Mouse (Mus musculus) lung, postnatal 36 days (tissue): Measurements from ENCODE around the gene Gm21992.

ENCODE experiments used
- DNase-seq: peaks from one replicate; pipeline ENCODE4 v3.0.0; 2022; ENCODE audit warnings: mixed read lengths

The Gm21992 gene

GRCm38 (mm10) chr19:4747631-4748312 lies 63.6 kb downstream of the Gm21992 start:
- DNase-seq: no peak

DNA sequence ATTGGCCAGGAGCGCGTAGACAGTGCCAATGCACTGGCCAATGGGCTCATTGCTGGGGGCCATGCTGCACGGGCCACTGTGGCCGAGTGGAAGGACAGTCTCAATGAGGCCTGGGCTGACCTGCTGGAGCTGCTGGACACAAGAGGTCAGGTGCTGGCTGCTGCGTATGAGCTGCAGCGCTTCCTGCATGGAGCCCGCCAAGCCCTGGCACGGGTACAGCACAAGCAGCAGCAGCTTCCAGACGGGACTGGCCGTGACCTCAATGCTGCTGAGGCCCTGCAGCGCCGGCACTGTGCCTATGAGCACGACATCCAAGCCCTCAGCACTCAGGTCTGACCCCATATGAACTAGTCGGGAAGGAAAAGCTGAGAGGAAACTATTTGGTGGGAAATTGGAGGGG lies 64.8 kb downstream of the Gm21992 start:
- no peak for DNase-seq

- no peak for DNase-seq
Measured at GRCm38 (mm10) chr19:4745681-4746080, 65.7 kb downstream of the Gm21992 start.

GRCm38 (mm10) chr19:4745057-4745456 lies 66.4 kb downstream of the Gm21992 start:
- DNase-seq: peak; percentile 11

DNA sequence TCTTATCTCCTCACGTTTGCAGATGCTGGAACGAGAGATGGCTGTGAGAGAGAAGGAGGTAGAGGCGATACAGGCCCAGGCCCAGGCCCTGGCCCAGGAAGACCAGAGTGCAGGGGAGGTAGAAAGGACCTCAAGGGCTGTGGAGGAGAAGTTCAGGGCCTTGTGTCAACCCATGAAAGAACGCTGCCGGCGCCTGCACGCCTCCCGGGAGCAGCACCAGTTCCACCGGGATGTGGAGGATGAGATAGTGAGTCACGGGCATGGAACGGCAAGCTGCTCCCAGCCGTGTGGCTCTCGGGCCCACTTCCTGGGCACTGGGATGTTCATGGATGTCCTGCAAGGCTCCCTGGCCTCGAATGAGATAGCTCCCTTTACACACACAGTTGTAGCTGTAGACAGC lies 67.4 kb downstream of the Gm21992 start:
- no peak for DNase-seq

DNA sequence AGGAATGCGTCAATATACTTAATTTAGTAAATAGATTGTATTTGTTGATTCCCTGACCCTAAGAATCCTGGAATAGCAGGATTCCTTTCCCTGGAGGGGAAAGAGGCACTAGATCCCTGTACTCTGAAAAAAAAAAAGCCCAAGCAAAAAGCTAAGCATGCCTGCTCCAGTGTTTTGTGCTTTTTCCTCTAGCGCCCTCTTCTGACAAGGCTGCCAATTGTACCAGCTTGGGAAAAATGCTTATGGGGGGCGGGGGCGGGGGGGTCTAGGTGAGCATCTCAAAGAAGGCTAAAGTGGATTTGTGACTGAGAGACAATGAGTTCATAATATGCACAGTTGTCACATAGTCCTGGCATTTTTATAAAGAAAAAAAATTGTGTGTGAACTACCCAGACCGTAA lies 67.9 kb downstream of the Gm21992 start:
- DNase-seq: peak; percentile 58

DNA sequence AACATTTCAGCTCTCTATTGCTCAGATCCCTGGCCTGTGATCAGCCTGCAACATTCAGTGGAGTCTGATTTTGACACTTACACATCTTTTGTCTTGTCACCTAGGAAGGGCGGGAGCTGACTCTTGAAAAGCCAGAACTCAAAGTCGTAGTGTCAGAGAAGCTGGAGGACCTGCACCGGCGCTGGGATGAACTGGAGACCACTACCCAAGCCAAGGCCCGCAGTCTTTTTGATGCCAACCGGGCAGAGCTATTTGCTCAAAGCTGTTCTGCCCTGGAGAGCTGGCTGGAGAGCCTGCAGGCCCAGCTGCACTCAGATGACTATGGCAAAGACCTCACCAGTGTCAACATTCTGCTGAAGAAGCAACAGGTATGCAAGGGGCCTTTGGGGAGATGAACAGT lies 69.2 kb downstream of the Gm21992 start:
- no peak for DNase-seq

GRCm38 (mm10) chr19:4741482-4741881 lies 69.9 kb downstream of the Gm21992 start:
- DNase-seq: no peak

DNA sequence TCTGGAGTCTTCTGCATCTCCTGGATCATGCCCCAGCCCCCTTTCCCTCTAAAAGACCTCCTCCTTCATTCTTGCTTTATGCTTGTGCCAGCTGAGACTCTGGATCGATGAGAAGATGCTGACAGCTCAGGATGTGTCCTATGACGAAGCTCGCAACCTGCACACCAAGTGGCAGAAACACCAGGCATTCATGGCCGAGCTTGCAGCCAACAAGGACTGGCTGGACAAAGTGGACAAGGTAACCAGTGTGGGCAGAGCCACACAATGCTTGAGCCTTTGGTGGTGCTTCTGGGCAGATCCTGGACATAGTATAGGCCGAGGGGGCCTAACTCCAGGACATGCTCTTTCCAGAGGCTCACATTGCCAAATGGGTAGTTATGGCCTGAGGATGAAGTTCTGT lies 71.7 kb downstream of the Gm21992 start:
- DNase-seq: no peak

DNA sequence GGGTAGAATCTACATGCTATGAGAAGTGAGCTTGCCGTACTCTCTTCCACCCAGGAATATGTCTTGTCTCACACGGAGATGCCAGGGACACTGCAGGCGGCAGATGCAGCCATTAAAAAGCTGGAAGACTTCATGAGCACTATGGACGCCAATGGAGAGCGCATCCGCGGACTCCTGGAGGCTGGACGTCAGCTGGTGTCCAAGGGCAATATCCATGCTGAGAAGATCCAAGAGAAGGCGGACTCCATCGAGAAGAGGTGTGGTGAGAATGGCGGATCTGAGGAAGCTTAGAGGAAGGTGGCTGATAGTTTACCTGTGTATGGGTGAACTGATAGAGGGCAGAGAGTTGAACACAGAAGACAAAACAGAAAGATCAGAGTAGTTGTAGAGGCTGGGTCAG lies 72.4 kb downstream of the Gm21992 start:
- no peak for DNase-seq

GRCm38 (mm10) chr19:4737866-4738265 lies 73.5 kb downstream of the Gm21992 start:
- DNase-seq: no peak

GRCm38 (mm10) chr19:4733052-4733451 lies 78.4 kb downstream of the Gm21992 start:
- no peak for DNase-seq

GRCm38 (mm10) chr19:4729186-4729585 lies 82.2 kb downstream of the Gm21992 start:
- no peak for DNase-seq

- peak; percentile 88 for DNase-seq
Measured at GRCm38 (mm10) chr19:4720671-4721244, 90.7 kb downstream of the Gm21992 start.

GRCm38 (mm10) chr19:4720112-4720511 lies 91.3 kb downstream of the Gm21992 start:
- no peak for DNase-seq

DNA sequence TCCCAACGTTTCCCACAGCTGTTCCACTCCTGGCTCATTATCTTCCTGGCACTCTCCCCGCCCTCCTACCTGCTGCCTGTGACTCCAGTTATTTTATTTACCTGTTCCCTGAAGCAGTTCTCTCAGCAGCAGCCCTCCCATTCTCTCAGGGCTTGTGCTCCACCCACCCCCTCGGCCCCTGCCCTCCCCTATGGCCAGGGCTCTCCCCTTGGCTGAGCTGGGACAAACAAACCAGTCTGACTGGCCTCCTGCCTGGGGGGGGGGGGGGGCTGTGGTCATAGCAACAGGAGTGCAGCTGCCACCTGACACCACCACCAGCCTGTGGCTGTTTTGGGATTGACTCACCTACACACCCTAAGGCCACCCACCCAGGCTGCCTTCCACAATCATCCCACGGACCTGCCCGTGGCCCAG lies 92.1 kb downstream of the Gm21992 start:
- DNase-seq: peak; percentile 82

GRCm38 (mm10) chr19:4718716-4719115 lies 92.7 kb downstream of the Gm21992 start:
- DNase-seq: peak; percentile 19

DNA sequence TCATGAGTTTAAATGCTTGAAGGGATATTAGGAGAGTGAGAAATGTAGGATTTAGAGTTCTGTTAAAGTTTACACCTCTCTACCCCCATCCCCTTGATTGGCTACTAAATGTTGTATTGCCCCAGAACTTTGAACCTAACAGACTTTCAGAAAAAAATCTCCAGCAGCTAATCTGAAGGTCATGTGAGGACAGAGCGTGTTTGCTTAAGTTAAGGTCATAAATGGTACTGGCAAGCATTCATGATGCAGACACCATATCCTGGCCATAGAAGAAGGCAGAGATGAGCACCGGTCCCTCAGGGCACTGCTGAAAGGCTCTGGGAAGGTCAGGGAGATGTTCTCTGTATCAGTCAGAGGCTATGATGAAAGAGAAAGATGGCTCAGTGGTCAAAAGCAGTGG lies 94.1 kb downstream of the Gm21992 start:
- DNase-seq: no peak

- DNase-seq: no peak
Measured at GRCm38 (mm10) chr19:4716756-4717155, 94.7 kb downstream of the Gm21992 start.

DNA sequence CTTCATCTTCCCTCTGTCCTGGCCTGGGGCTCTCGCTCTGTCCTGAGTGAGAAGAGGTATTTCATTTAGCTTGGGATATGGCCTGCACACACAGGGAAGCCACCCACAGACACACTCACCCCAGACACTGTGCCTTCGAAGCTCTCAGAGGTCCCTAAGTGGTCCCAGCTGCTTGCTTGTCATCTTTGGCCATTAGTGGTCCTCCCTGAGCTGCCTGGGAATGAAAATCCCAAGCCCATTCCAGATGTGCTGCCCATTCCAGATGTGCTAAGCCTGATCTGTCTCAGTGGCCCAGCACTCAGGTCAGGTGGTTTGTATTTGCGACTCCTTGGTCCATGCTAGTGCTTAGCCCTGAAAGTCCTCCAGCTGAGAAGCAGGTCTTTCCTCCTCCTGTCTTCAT lies 97.5 kb downstream of the Gm21992 start:
- DNase-seq: no peak

- DNase-seq: no peak
Measured at GRCm38 (mm10) chr19:4712781-4713526, 98.5 kb downstream of the Gm21992 start.

DNA sequence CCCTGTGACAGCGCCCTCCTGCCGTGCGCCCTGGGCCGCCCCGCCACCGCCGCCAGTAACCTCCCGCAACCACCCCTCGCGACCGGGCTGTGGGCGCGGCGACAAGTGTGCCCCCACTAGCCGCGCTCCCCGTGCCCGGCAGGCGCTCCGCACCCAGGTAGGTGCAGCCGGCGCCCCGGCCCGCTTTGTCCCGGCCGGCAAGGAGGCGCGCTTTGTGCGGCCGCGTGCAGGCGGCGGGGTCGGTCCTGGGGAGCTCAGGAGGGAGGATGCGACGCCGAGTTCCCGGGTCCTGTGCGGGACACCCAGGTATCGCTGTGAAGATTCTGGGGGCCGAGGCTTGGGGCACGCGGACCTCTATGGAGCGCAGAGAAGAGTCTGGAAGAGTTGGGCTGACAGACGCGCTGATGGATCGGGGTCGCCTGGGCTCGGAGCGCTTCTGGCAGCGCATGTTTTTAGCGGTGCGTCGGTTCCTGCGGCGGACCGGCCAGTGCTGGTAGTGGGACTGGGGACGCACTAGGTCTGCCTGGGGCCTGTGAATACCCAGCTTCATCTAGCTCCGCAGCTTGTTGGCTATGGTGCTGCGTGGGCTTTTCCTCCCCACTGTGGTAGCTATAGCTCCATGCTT lies 99.1 kb downstream of the Gm21992 start:
- DNase-seq: no peak

GRCm38 (mm10) chr19:4711601-4712155 lies 99.7 kb downstream of the Gm21992 start:
- no peak for DNase-seq
